Mouse (Mus musculus) spleen, adult 2 months (tissue): ENCODE measurements at regions not wholly inside any gene's neighbourhood (a gene's known extent, or its start where the extent isn't known, plus 50 kb on each side); places are given as distances from the start of the nearest gene placed in this dataset.
"Not testable (repeated sequence)": the region's sequence is repeated elsewhere in the genome, so short reads cannot be mapped to it uniquely, and the experiment has no call there.

ENCODE experiments used
- CTCF ChIP-seq: fragments of 200-500 bp; IDR thresholded peaks from 2 replicates; pipeline ENCODE4 v1.5.1; 2011; ENCODE audit warnings: mild to moderate bottlenecking, inconsistent platforms; ENCODE audit not compliant: insufficient read depth, insufficient read length, insufficient replicate concordance; ENCODE audit errors: extremely low read depth
- POLR2A ChIP-seq: fragments of 200-500 bp; IDR thresholded peaks from 2 replicates; pipeline ENCODE4 v1.6.1; 2011; ENCODE audit warnings: low read depth, low read length, inconsistent platforms

DNA sequence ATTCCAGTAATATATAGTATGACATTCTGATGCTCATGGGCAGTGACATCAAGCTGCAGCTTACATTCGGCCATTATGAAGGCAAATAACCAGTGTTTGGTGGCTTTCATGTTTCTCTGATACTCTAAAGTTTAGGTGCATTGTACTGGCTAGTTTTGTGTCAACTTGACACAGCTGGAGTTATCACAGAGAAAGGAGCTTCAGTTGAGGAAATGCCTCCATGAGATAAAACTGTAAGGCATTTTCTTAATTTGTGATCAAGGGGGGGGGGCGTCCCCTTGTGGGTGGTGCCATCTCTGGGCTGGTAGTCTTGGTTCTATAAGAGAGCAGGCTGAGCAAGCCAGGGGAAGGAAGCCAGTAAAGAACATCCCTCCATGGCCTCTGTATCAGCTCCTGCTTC is 227.3 kb downstream of the Kif20b start:
- not testable (repeated sequence) for TF ChIP-seq CTCF, POLR2A
